Mouse (Mus musculus): ENCODE results near the gene C130050O18Rik.

- no peak for TF ChIP-seq GATA1 (IDR thresholded peaks at IDR 0.05; ENCODE audit: low read length)
- TF ChIP-seq TAL1 (IDR thresholded peaks at IDR 0.05; ENCODE audit: low read length), result no peak
These were observed 24.5 kb upstream of the C130050O18Rik start for GRCm38 (mm10) chr5:139380385-139381248.

Measured in erythroblast, embryonic 14.5 days (primary cell).